Mouse (Mus musculus): ENCODE measurements around the gene 1700001P01Rik.

GRCm38 (mm10) chr11:97800691-97801408 is 25.1 kb upstream of the 1700001P01Rik start:
- TF ChIP-seq POLR2A (IDR thresholded peaks at IDR 0.05; ENCODE audit: low read depth, low read length), result no peak
- TF ChIP-seq CTCF (IDR thresholded peaks at IDR 0.05; ENCODE audit: extremely low read depth, insufficient read depth, insufficient read length, insufficient replicate concordance), result no peak
